Mouse (Mus musculus) heart, adult 10 weeks (tissue): ENCODE data around the gene Fam53b. TPM values are rescaled to one million over a fixed set of nuclear protein-coding genes. Genes with fewer than 3 reads are reported as not detected.

Experiments used
- polyA plus RNA-seq: library from polyadenylated mRNA; stranded (reverse); fragments of 350-450 nt; fragmentation: Illumina TruSeq; extraction: RNeasy Lipid Tissue Mini Kit (QIAGEN cat#74804); gene quantifications from one replicate; pipeline ENCODE4 v1.2.3, GENCODE M21; 2014; ENCODE audit warnings: low read depth, low replicate concordance

Gene Fam53b
- polyA plus RNA-seq = 16.5 TPM

GRCm38 (mm10) chr7:132813416-132814088 lies at the start of gene Fam53b:
Gene Fam53b (minus strand): TSS chr7:132813886.

GRCm38 (mm10) chr7:132859042-132859958 lies 45.6 kb upstream of the Fam53b start, which contains the start of gene Abraxas2:
Gene Abraxas2 (plus strand): TSS chr7:132859225.

GRCm38 (mm10) chr7:132852173-132852844 lies 38.6 kb upstream of the Fam53b start, which contains the start of gene Eef1akmt2:
Gene Eef1akmt2 (minus strand): TSS chr7:132852673.

Other genes with a start within 250 kb of the Fam53b start
- 276 TPM for gene Oat, start 237.5 kb downstream of the Fam53b start, polyA plus RNA-seq
- gene Nkx1-2, start 214.2 kb downstream of the Fam53b start, polyA plus RNA-seq = not detected
- gene Lhpp, start 203.2 kb downstream of the Fam53b start, polyA plus RNA-seq = 22.3 TPM
- gene Eef1akmt2, start 38.8 kb upstream of the Fam53b start, polyA plus RNA-seq = 15.3 TPM
- gene Abraxas2, start 45.3 kb upstream of the Fam53b start, polyA plus RNA-seq = 19.8 TPM
- 27.5 TPM for gene Zranb1, start 117.3 kb upstream of the Fam53b start, polyA plus RNA-seq